Mouse (Mus musculus) small intestine, adult 10 weeks (tissue): ENCODE measurements around the gene Scgb1b30. TPM values are rescaled to one million over a fixed set of nuclear protein-coding genes. Genes with fewer than 3 reads are reported as not detected.

Experiments
- polyA plus RNA-seq: library from polyadenylated mRNA; stranded (reverse); fragments of 350-450 nt; fragmentation: Illumina TruSeq; extraction: RNeasy Lipid Tissue Mini Kit (QIAGEN cat#74804); gene quantifications from one replicate; pipeline ENCODE4 v1.2.3, GENCODE M21; 2014; ENCODE audit warnings: low replicate concordance

Gene Scgb1b30
- polyA plus RNA-seq, result not detected

GRCm38 (mm10) chr7:34094911-34095481, at the start of gene Scgb1b30:
Scgb1b30 (plus strand) TSS chr7:34095431.

GRCm38 (mm10) chr7:34133117-34133762, 38.0 kb downstream of the Scgb1b30 start, which contains the start of gene Wtip:
Wtip (minus strand) TSS chr7:34133268.

Other genes starting within 250 kb of the Scgb1b30 start
- gene Scgb2b26, start 150.4 kb upstream of the Scgb1b30 start, polyA plus RNA-seq, result not detected
- not detected for gene Scgb2b27, start 81.5 kb upstream of the Scgb1b30 start, polyA plus RNA-seq
- not detected for gene Scgb1b27, start 73.9 kb upstream of the Scgb1b30 start, polyA plus RNA-seq
- gene Wtip, start 37.8 kb downstream of the Scgb1b30 start, polyA plus RNA-seq, result not detected
- 57.0 TPM for gene Uba2, start 74.2 kb downstream of the Scgb1b30 start, polyA plus RNA-seq
- gene Pdcd2l, start 101.2 kb downstream of the Scgb1b30 start, polyA plus RNA-seq, result 2.3 TPM
- 20.1 TPM for gene Gpi1, start 134.9 kb downstream of the Scgb1b30 start, polyA plus RNA-seq
- gene Gm6096, start 155.6 kb downstream of the Scgb1b30 start, polyA plus RNA-seq, result not detected
- gene 4931406P16Rik, start 218.1 kb downstream of the Scgb1b30 start, polyA plus RNA-seq, result 29.7 TPM